Mouse (Mus musculus) embryonic facial prominence, embryonic 14.5 days (tissue): Measurements from ENCODE around the gene Rbm19. TPM values are rescaled to one million over a fixed set of nuclear protein-coding genes. Genes with fewer than 3 reads are reported as not detected.

ENCODE experiments used
- ATAC-seq: fragments of 200-750 bp; cut with Nextera tagmentation; 2 replicates; pipeline ENCODE4 v1.8.0; 2017; ENCODE audit warnings: low read depth, moderate number of reproducible peaks, moderate TSS enrichment
- DNase-seq: peaks from one replicate; pipeline ENCODE4 v3.0.0-alpha.2; 2015; ENCODE audit warnings: low spot score
- H3K27ac ChIP-seq: fragments of 300-500 bp; sonication (generic); replicated peaks from 2 replicates; pipeline ENCODE4 v1.5.1; 2014; ENCODE audit warnings: low read depth, mild to moderate bottlenecking, low read length, moderate library complexity
- H3K27me3 ChIP-seq: fragments of 300-500 bp; sonication (generic); replicated peaks from 2 replicates; pipeline ENCODE4 v1.6.1; 2014; ENCODE audit warnings: low read length; ENCODE audit not compliant: control insufficient read depth, insufficient read depth
- H3K36me3 ChIP-seq: fragments of 300-500 bp; sonication (generic); 2 replicates; pipeline ENCODE4 v1.6.1; 2014; ENCODE audit warnings: low read length, mixed read lengths; ENCODE audit not compliant: control insufficient read depth, insufficient read depth
- H3K4me1 ChIP-seq: fragments of 300-500 bp; sonication (generic); 2 replicates; pipeline ENCODE4 v1.6.1; 2014; ENCODE audit warnings: antibody characterized with exemption, low read length; ENCODE audit not compliant: control insufficient read depth, insufficient read depth
- H3K4me2 ChIP-seq: fragments of 300-500 bp; sonication (generic); 2 replicates; pipeline ENCODE4 v1.6.1; 2014; ENCODE audit warnings: low read depth, mild to moderate bottlenecking, low read length, moderate library complexity, mixed read lengths
- H3K4me3 ChIP-seq: fragments of 300-500 bp; sonication (generic); 2 replicates; pipeline ENCODE4 v1.5.1; 2014; ENCODE audit warnings: low read depth, mild to moderate bottlenecking, low read length
- H3K9ac ChIP-seq: fragments of 300-500 bp; sonication (generic); 2 replicates; pipeline ENCODE4 v1.6.1; 2014; ENCODE audit warnings: low read depth, mild to moderate bottlenecking, low read length, moderate library complexity, mixed read lengths
- H3K9me3 ChIP-seq: fragments of 300-500 bp; sonication (generic); 2 replicates; pipeline ENCODE4 v1.6.1; 2016; ENCODE audit warnings: low read length; ENCODE audit not compliant: control insufficient read depth
- WGBS: fragments of 180-500 bp; shearing (Covaris S2); extraction: QIAGEN DNeasy Blood & Tissue Kit; methylation state at CpG from one replicate; pipeline ENCODE4 v1.1.7; 2014; 5-methylcytosine and 5-hydroxymethylcytosine counted together
- polyA plus RNA-seq: library from polyadenylated mRNA; unstranded; fragments of >200 nt; fragmentation: Nextera tagmentation; extraction: Ambion mirVana; gene quantifications from 2 replicates; pipeline ENCODE4 v1.2.1, GENCODE M21; 2014

The Rbm19 gene
- polyA plus RNA-seq, 1 experiment from 2014 or later, result 14.4 TPM

- 1% methylated on average over 11 of the region's 11 CpGs for WGBS
- Histone ChIP-seq H3K9ac (0 out of 2 replicates have a peak overlapping the region, but pooled peaks have one; percentile 4), H3K27me3 (peaks cover 15% of the 10 kb centered on the region)
Measured at GRCm38 (mm10) chr5:120210668-120211067, 94.4 kb downstream of the Rbm19 start.

DNA sequence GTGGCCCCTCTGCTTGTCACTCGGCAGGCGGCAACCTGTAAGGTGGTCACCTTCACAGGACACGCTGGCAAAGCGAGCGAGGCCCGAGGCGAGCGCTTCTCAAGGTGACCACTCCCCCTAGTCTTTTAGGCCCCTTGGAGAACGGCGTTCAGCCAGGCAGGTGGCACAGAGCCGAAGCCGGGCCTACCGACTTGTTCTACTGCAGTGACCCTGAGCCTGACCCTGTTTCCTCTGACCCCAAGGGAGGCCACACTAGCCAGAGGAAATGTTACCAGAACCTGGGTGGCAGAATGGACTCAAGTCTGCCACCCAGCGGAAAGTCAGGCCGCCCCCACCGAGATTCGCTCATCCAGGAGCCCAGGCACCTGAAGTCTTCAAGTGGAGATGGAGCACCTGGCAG lies 94.9 kb downstream of the Rbm19 start:
- peak overlapping the region; percentile 54 for H3K4me2 ChIP-seq
- peaks cover 15% of the 10 kb centered on the region for H3K27me3 ChIP-seq
- H3K9ac ChIP-seq, result no peak overlapping the region
- no peak for ATAC-seq
- no peaks in the 10 kb centered on the region for H3K9me3 ChIP-seq
- 5% methylated on average over 17 of the region's 17 CpGs for WGBS
- peaks cover 7% of the 10 kb centered on the region for H3K4me1 ChIP-seq
- peak overlapping the region; percentile 20 for H3K4me3 ChIP-seq
- no peak for DNase-seq
- H3K36me3 ChIP-seq, result no peaks in the 10 kb centered on the region
- H3K27ac ChIP-seq, result no peak overlapping the region

More at GRCm38 (mm10) chr5:120210668-120211067, 94.4 kb downstream of the Rbm19 start:
- ATAC-seq (no peak), DNase-seq (peak; percentile 36)
- Histone ChIP-seq H3K36me3 (no peaks in the 10 kb centered on the region), H3K27ac (no peak overlapping the region), H3K4me2 (peak overlapping the region; percentile 54), H3K9me3 (no peaks in the 10 kb centered on the region), H3K4me1 (peaks cover 7% of the 10 kb centered on the region), H3K4me3 (peak overlapping the region; percentile 20; the same call in 1 of the 2 replicates)

DNA sequence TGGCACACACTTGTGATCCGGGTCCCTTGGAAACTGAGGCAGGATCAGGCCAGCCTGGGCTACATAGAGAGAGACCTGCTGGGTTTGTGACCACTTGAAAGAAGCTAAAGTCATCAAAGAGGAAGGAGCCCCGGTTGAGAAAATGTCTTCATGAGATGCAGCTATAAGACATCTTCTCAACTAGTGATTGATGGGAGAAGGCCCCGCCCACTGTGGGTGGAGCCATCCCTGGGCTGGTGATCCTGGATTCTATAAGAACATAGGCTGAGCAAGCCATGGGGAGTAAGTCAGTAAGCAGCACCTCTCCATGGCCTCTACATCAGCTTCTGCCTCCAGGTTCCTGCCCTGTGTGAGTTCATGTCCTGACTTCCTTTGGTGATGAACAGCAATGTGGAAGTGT lies 98.2 kb downstream of the Rbm19 start:
- WGBS, result 70% methylated on average over 3 of the region's 3 CpGs
- DNase-seq (no peak), ATAC-seq (no peak)
- no peak overlapping the region for H3K4me2 ChIP-seq
- no peaks in the 10 kb centered on the region for H3K36me3 ChIP-seq
- peaks cover 7% of the 10 kb centered on the region for H3K4me1 ChIP-seq
- H3K4me3 ChIP-seq, result no peak overlapping the region
- H3K9ac ChIP-seq, result no peak overlapping the region
- no peaks in the 10 kb centered on the region for H3K9me3 ChIP-seq
- H3K27me3 ChIP-seq, result peaks cover 19% of the 10 kb centered on the region
- no peak overlapping the region for H3K27ac ChIP-seq

DNA sequence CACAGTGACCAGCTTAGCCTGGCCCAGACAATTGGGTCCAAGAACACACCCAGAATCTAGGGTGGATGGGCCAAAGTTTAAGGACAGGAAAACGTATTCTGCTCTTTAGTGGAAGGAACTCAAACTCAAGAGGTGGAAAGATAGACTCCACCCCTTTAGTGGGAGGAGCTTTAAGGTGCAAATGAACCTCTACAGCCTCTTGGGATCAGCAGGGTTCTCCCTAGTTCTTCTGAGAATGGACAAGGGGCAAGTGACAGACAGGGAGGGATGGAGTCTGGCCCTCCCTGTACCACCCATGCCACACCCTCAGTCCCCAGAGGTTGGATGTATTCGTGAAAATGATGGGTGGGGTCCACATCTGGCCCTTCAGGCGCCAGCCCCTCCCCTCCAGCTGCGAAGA lies 105.0 kb downstream of the Rbm19 start:
- ATAC-seq (no peak), DNase-seq (no peak)
- no peak overlapping the region for H3K9ac ChIP-seq
- H3K27ac ChIP-seq, result no peak overlapping the region
- no peaks in the 10 kb centered on the region for H3K9me3 ChIP-seq
- no peak overlapping the region for H3K4me3 ChIP-seq
- H3K27me3 ChIP-seq, result peaks cover 3% of the 10 kb centered on the region; the same call in 1 of the 2 replicates
- 3% methylated on average over 4 of the region's 4 CpGs for WGBS
- H3K4me2 ChIP-seq, result no peak overlapping the region
- no peaks in the 10 kb centered on the region for H3K4me1 ChIP-seq
- no peaks in the 10 kb centered on the region for H3K36me3 ChIP-seq

- Histone ChIP-seq H3K9ac (no peak overlapping the region), H3K27me3 (no peaks in the 10 kb centered on the region; the same call in 1 of the 2 replicates), H3K4me3 (no peak overlapping the region), H3K4me1 (no peaks in the 10 kb centered on the region), H3K36me3 (no peaks in the 10 kb centered on the region), H3K27ac (no peak overlapping the region), H3K9me3 (no peaks in the 10 kb centered on the region), H3K4me2 (no peak overlapping the region)
- WGBS, result 26% methylated on average over 14 of the region's 14 CpGs
- no peak for DNase-seq
- no peak for ATAC-seq
Measured at GRCm38 (mm10) chr5:120225383-120225782, 109.1 kb downstream of the Rbm19 start.

DNA sequence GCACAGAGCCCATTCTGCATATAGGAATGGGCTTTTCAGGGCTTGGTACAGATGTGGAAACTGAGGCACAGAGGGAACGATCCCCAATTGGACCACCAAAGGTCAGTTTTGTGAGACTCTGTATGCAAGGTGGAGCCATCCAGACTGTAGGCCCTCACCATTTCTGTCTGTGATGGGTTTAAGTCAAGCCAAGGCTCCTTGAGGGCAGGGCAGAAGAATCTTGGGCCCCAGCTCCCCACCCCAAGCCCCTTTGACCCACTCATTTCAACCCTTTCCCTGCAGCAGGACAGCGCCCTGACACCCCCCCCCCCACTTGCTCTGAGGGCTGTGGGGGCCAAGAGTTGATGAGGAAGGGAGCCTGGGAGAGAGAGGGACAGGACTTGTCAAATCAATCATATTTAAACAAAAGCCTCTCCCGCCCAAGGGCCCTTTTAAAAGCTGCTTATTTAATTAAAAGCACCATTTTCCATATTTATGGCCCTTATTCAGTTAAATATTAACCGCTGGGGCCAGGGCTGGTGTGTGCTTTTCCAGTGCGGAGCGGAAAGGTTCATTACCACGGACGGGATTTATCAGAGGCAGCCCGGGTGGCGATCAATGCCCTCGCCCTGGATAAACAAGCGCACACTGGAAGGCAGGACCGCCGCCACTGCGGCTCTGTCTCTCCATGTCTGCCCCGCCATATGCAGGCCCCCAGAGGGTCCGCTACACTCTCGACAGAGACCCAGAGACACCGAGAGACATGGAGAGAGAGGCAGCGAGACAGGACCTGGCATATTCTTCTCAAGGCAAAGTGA lies 112.5 kb downstream of the Rbm19 start:
- Histone ChIP-seq H3K9me3 (no peaks in the 10 kb centered on the region), H3K4me1 (no peaks in the 10 kb centered on the region), H3K36me3 (no peaks in the 10 kb centered on the region), H3K27ac (no peak overlapping the region), H3K4me3 (no peak overlapping the region), H3K9ac (no peak overlapping the region), H3K4me2 (no peak overlapping the region), H3K27me3 (no peaks in the 10 kb centered on the region; the same call in 1 of the 2 replicates)
- no peak for ATAC-seq
- WGBS, result 48% methylated on average over 20 of the region's 20 CpGs
- DNase-seq, result no peak

GRCm38 (mm10) chr5:120231435-120232147 lies 115.3 kb downstream of the Rbm19 start:
- Histone ChIP-seq H3K9ac (peak overlapping the region; percentile 40; the same call in 1 of the 2 replicates), H3K27ac (no peak overlapping the region), H3K4me3 (no peak overlapping the region; the same call in 1 of the 2 replicates), H3K4me2 (peak overlapping the region; percentile 51), H3K27me3 (no peaks in the 10 kb centered on the region; the same call in 1 of the 2 replicates), H3K9me3 (no peaks in the 10 kb centered on the region), H3K4me1 (no peaks in the 10 kb centered on the region), H3K36me3 (no peaks in the 10 kb centered on the region)
- ATAC-seq, result peak; percentile 62; the same call in 1 of the 2 replicates
- DNase-seq, result peak; percentile 79
- 2% methylated on average over 24 of the region's 25 CpGs for WGBS

DNA sequence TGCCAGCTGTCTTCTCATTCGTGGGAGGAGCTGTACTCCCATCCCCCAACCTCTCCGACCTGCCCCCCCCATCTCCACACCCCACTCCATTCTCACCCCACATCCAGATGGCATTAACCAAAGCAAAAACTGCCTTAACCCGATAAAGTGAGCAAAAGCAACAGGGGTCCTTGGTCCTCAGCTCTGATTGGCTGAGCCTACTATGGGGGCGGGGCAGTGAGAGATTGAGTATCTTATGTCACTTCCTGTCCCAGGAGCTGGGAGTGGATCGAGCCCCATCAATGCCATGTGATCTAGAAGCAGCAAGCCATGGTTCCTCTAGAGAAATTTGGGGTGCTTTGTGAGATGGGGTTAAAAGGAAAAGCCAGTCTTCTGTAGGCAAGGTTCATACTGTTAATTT lies 118.9 kb downstream of the Rbm19 start:
- ATAC-seq (no peak), DNase-seq (no peak)
- Histone ChIP-seq H3K27ac (no peak overlapping the region), H3K4me2 (no peak overlapping the region), H3K9me3 (no peaks in the 10 kb centered on the region), H3K36me3 (no peaks in the 10 kb centered on the region), H3K4me1 (no peaks in the 10 kb centered on the region), H3K4me3 (no peak overlapping the region), H3K27me3 (no peaks in the 10 kb centered on the region; the same call in 1 of the 2 replicates), H3K9ac (no peak overlapping the region)
- WGBS, result 52% methylated on average over 5 of the region's 5 CpGs
